Mouse (Mus musculus) lung, postnatal 0 days (tissue): ENCODE results near the gene Fndc3b. TPM values are rescaled to one million over a fixed set of nuclear protein-coding genes. Genes with fewer than 3 reads are reported as not detected.
A peak's percentile ranks its signal among the peaks of the same experiment; 100 is the strongest.

Experiments used
- ATAC-seq: fragments of 200-750 bp; cut with Nextera tagmentation; 2 replicates; pipeline ENCODE4 v1.8.0; 2017; ENCODE audit warnings: moderate library complexity
- DNase-seq: peaks from one replicate; pipeline ENCODE4 v3.0.0-alpha.2; 2016; ENCODE audit warnings: low spot score
- H3K27ac ChIP-seq: fragments of 300-500 bp; sonication (generic); 2 replicates; pipeline ENCODE4 v1.5.1; 2014; ENCODE audit warnings: antibody characterized with exemption, mild to moderate bottlenecking, low read length, mixed read lengths
- H3K27me3 ChIP-seq: fragments of 300-500 bp; sonication (generic); replicated peaks from 2 replicates; pipeline ENCODE4 v1.6.1; 2014; ENCODE audit warnings: low read length, mixed read lengths; ENCODE audit not compliant: insufficient read depth
- H3K36me3 ChIP-seq: fragments of 300-500 bp; sonication (generic); 2 replicates; pipeline ENCODE4 v1.6.1; 2014; ENCODE audit warnings: low read length, mixed read lengths; ENCODE audit not compliant: insufficient read depth
- H3K4me1 ChIP-seq: fragments of 300-500 bp; sonication (generic); 2 replicates; pipeline ENCODE4 v1.6.1; 2014; ENCODE audit warnings: antibody characterized with exemption, low read depth, low read length, mixed read lengths; ENCODE audit not compliant: insufficient read depth
- H3K4me2 ChIP-seq: fragments of 300-500 bp; sonication (generic); replicated peaks from 2 replicates; pipeline ENCODE4 v1.6.1; 2014; ENCODE audit warnings: low read depth, mild to moderate bottlenecking, low read length, moderate library complexity, mixed read lengths
- H3K4me3 ChIP-seq: fragments of 300-500 bp; sonication (generic); 2 replicates; pipeline ENCODE4 v1.5.1; 2014; ENCODE audit warnings: low read depth, low read length
- H3K9ac ChIP-seq: fragments of 300-500 bp; sonication (generic); replicated peaks from 2 replicates; pipeline ENCODE4 v1.6.1; 2014; ENCODE audit warnings: low read depth, mild to moderate bottlenecking
- H3K9me3 ChIP-seq: fragments of 300-500 bp; sonication (generic); 2 replicates; pipeline ENCODE4 v1.6.1; 2016; ENCODE audit warnings: low read length, mixed read lengths
- CTCF ChIP-seq: IDR thresholded peaks from 2 replicates; pipeline ENCODE4 v1.5.1; 2016; ENCODE audit warnings: antibody characterized with exemption, mild to moderate bottlenecking
- EP300 ChIP-seq: IDR thresholded peaks from 2 replicates; pipeline ENCODE4 v1.6.1; 2016; ENCODE audit warnings: antibody characterized with exemption, mild to moderate bottlenecking, control low read depth
- WGBS: fragments of 180-500 bp; shearing (Covaris S2); extraction: QIAGEN DNeasy Blood & Tissue Kit; methylation state at CpG from one replicate; pipeline ENCODE4 v1.1.7; 2014; 5-methylcytosine and 5-hydroxymethylcytosine counted together
- polyA plus RNA-seq: library from polyadenylated mRNA; unstranded; fragments of >200 nt; fragmentation: Nextera tagmentation; extraction: Ambion mirVana; gene quantifications from 2 replicates; pipeline ENCODE4 v1.2.1, GENCODE M21; 2015

The Fndc3b gene
- polyA plus RNA-seq, 1 experiment from 2014 or later: 28.5 TPM

DNA sequence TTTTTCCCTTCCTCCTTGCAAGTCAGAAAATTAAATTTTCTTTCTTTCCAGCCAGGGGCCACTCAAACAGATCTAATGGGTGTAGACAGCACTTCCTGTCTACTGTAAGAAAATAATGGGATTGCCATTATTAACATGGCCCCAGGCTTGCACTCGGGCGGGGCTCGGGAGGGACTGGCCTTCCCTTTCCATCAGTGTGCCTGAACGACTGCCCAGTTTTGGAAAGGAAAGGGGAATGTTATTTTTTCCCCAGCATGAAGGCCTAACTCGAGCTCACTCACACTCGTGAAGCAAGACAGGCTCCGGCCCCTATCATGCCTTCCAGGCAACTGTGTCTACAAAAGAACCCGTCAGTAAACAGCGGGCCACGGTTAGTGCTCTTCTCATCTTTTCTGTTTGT is 16.5 kb downstream of the Fndc3b start:
- 48% methylated on average over 10 of the region's 10 CpGs for WGBS
- Histone ChIP-seq H3K9me3 (no peaks in the 10 kb centered on the region), H3K36me3 (no peaks in the 10 kb centered on the region), H3K4me1 (peaks cover 26% of the 10 kb centered on the region; the same call in 1 of the 2 replicates), H3K9ac (no peak overlapping the region), H3K27ac (0 out of 2 replicates have a peak overlapping the region, but pooled peaks have one; percentile 32), H3K4me3 (no peak overlapping the region), H3K4me2 (no peak overlapping the region), H3K27me3 (no peaks in the 10 kb centered on the region)
- DNase-seq (no peak), ATAC-seq (no peak)
- TF ChIP-seq EP300 (no peak), CTCF (no peak)

DNA sequence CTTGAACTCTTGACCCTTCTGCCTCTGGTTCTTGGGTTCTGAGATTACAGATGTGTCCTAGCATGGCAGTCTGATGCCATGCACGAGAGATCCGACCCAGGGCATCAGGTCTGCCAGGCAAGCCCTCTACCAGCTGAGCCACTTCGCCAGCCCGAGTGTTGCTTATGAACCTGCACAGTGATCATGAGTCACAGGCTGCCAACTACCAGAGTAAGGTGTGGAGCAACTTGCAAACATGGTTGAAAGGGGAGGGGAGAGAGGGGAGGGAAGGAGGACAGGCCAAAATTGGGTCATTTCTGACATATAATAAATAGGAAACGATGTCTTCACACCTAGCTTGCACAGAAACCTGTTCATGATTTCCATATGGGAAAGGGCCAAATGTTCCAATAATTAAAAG is 17.0 kb downstream of the Fndc3b start:
- Histone ChIP-seq H3K36me3 (no peaks in the 10 kb centered on the region), H3K4me2 (no peak overlapping the region), H3K27ac (no peak overlapping the region), H3K9ac (no peak overlapping the region), H3K27me3 (no peaks in the 10 kb centered on the region), H3K9me3 (no peaks in the 10 kb centered on the region), H3K4me3 (no peak overlapping the region), H3K4me1 (peaks cover 26% of the 10 kb centered on the region; the same call in 1 of the 2 replicates)
- WGBS: 69% methylated on average over 5 of the region's 5 CpGs
- ATAC-seq: no peak
- DNase-seq: peak; percentile 50
- TF ChIP-seq CTCF (no peak), EP300 (no peak)

DNA sequence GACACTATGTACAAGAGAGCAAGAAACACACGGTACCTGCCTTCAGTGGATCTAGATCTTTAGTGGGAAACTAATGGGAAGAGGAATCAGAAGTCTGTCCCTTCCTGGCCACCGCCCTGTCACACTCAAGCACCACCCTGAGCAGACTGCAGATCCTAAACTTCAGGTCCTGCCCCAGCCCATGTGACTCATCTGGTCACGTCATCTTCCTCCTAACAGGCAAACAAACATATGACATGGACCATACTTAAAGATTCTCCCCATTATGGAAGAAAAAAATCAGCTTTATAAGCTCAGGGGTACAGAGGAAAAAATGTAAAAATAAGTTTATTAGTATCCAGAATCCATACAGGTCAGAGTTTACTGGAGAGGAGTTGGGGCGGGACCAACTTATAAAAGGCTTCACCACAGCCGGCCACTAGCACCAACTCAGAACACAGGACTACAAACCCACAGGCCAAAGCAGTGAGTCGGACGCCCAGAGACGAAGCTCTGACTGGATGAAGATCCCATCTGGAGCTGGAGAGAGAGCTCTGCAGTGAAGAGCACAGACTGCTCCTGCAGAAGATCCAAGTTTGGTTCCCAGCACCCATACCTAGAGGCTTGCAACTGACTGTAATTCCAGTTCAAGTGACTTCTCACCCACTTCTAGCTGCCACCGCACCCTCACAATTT is 19.5 kb downstream of the Fndc3b start:
- WGBS: 62% methylated on average over 9 of the region's 9 CpGs

DNA sequence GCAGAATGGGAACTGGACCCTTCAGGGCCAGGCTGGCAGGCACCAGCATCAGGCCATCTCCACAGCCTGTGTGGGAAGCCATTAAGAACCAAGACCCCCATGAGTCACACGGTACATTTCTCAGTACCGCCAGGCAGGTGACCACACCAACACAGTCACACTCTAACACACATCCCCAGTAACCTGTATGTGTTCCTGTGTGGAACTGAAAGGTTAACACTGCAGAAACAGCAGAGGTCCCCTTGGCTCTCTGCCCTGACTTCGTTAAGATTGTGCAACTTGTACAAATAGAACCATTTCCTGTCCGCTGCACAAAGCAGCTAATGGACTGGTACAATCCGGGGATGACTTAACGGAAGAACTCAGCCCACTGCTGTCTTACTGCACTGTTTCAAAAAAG is 21.1 kb downstream of the Fndc3b start:
- peak; percentile 95 for DNase-seq
- Histone ChIP-seq H3K27me3 (no peaks in the 10 kb centered on the region), H3K9me3 (no peaks in the 10 kb centered on the region), H3K4me2 (peak overlapping the region; percentile 32), H3K4me1 (peaks cover 28% of the 10 kb centered on the region; the same call in 1 of the 2 replicates), H3K4me3 (peak overlapping the region; percentile 8; the same call in 1 of the 2 replicates), H3K36me3 (no peaks in the 10 kb centered on the region), H3K27ac (peak overlapping the region; percentile 90), H3K9ac (no peak overlapping the region)
- ATAC-seq: peak; percentile 82
- TF ChIP-seq EP300: peak; percentile 75; the same call in 1 of the 2 replicates
- peak; percentile 16; the same call in 1 of the 2 replicates for TF ChIP-seq CTCF
- 6% methylated on average over 6 of the region's 6 CpGs for WGBS

More for the DNA sequence above, 19.5 kb downstream of the Fndc3b start:
- Histone ChIP-seq H3K9me3 (no peaks in the 10 kb centered on the region), H3K9ac (no peak overlapping the region), H3K4me2 (no peak overlapping the region), H3K27me3 (no peaks in the 10 kb centered on the region), H3K27ac (peak overlapping the region; percentile 26; the same call in 1 of the 2 replicates), H3K4me1 (peaks cover 26% of the 10 kb centered on the region; the same call in 1 of the 2 replicates), H3K36me3 (no peaks in the 10 kb centered on the region), H3K4me3 (no peak overlapping the region)
- ATAC-seq: 0 out of 2 replicates have a peak, but pooled peaks have one; percentile 15
- peak; percentile 39 for DNase-seq
- TF ChIP-seq EP300: no peak
- TF ChIP-seq CTCF: no peak

DNA sequence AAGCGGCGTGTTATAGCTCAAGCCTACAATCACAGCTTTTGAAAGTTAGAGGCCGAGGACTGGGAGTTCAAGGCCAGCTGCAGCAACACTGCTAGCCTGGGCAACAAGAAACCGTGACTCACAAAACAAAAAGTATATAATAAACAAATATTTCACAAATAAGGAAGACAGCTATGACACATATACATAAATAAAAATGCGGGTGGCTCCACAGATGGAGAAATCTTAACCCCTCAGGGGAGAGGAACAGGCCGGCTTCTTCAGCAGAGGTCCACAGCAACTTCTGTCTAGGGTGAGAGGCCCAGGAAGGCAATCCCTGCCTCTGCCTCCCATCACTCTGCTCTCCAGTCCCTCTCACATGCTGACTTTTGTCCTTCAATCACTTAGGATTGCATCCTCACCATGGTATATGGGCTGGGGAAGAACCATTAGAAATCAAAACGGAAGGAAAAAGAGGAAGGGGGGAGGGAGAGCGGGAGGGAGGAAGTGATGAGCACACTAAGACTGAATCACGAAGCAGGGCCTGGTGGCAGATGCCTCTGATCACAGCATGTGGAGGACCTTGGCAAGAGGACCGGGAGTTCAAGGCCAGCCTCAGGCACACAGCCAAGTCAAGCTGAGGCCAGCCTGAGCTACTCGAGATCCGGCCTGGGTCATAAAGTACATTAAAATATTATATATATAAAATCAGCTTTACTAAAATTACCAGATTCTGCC is 21.8 kb downstream of the Fndc3b start:
- no peaks in the 10 kb centered on the region for H3K27me3 ChIP-seq
- peak; percentile 70 for ATAC-seq
- DNase-seq: peak; percentile 82
- no peak overlapping the region for H3K4me3 ChIP-seq
- no peaks in the 10 kb centered on the region for H3K9me3 ChIP-seq
- H3K4me2 ChIP-seq: peak overlapping the region; percentile 32
- H3K27ac ChIP-seq: peak overlapping the region; percentile 90
- H3K4me1 ChIP-seq: peaks cover 24% of the 10 kb centered on the region; the same call in 1 of the 2 replicates
- WGBS: 37% methylated on average over 12 of the region's 12 CpGs
- no peaks in the 10 kb centered on the region for H3K36me3 ChIP-seq
- no peak overlapping the region for H3K9ac ChIP-seq
- TF ChIP-seq CTCF (no peak), EP300 (peak; percentile 53)

DNA sequence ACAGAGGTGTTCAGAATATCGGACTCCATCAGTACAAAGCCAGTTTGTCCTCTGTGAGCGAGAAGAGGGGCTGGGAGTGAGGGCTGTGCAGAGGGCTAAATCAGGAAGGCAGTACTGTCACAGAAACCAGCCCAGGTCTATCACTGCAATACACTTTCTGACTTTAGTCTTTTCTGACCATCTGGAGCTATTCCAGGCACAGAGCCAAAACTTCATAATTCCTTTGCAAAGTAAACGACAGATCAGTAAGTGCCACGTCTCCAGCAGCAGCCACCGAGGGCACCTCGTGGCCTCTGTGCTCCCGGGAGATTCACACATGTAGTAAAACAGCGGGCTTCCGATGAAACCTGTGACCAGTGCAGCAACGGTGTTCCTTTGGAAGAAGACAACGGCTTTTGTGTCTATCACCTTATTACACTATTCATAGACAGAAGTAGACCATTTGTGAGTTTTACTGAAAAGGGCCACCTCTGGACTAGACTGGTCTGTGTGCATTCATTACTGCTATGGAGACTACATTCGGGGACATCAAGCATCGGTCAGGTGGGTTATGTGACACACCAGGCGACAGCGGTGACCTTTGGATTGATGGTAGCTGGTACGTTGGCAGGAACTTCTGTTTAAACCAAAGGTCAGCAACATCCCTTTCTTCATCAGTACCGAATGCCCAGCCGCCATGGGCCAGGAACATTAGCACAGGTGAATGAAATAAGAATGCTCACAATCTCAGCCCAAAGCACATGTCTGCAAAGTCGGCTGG is 24.2 kb downstream of the Fndc3b start:
- Histone ChIP-seq H3K36me3 (no peaks in the 10 kb centered on the region), H3K4me2 (no peak overlapping the region), H3K4me3 (no peak overlapping the region), H3K4me1 (peaks cover 21% of the 10 kb centered on the region; the same call in 1 of the 2 replicates), H3K27ac (no peak overlapping the region), H3K9me3 (no peaks in the 10 kb centered on the region), H3K27me3 (no peaks in the 10 kb centered on the region), H3K9ac (no peak overlapping the region)
- 43% methylated on average over 19 of the region's 19 CpGs for WGBS
- ATAC-seq: no peak
- DNase-seq: peak; percentile 71
- TF ChIP-seq CTCF (no peak), EP300 (no peak)
